Mouse (Mus musculus) forebrain, postnatal 0 days (tissue): ENCODE measurements around the gene Sirt5. TPM values are rescaled to one million over a fixed set of nuclear protein-coding genes. Genes with fewer than 3 reads are reported as not detected.

Source experiments
- ATAC-seq: fragments of 200-750 bp; cut with Nextera tagmentation; 2 replicates; pipeline ENCODE4 v1.8.0; 2017; ENCODE audit warnings: mild to moderate bottlenecking, moderate library complexity
- DNase-seq: peaks from one replicate; pipeline ENCODE4 v3.0.0-alpha.2; 2015
- H3K27ac ChIP-seq: fragments of 300-500 bp; sonication (generic); 2 replicates; pipeline ENCODE4 v1.5.1; 2014; ENCODE audit warnings: low read depth, mild to moderate bottlenecking, antibody characterized with exemption, low read length, moderate library complexity, mixed read lengths
- H3K27me3 ChIP-seq: fragments of 300-500 bp; sonication (generic); 2 replicates; pipeline ENCODE4 v1.6.1; 2014; ENCODE audit warnings: mild to moderate bottlenecking, low read length, mixed read lengths; ENCODE audit not compliant: insufficient read depth
- H3K36me3 ChIP-seq: fragments of 300-500 bp; sonication (generic); 2 replicates; pipeline ENCODE4 v1.6.1; 2014; ENCODE audit warnings: mild to moderate bottlenecking, moderate library complexity; ENCODE audit not compliant: insufficient read depth
- H3K4me1 ChIP-seq: fragments of 300-500 bp; sonication (generic); 2 replicates; pipeline ENCODE4 v1.6.1; 2014; ENCODE audit warnings: antibody characterized with exemption; ENCODE audit not compliant: insufficient read depth
- H3K4me2 ChIP-seq: fragments of 300-500 bp; sonication (generic); 2 replicates; pipeline ENCODE4 v1.6.1; 2014; ENCODE audit warnings: low read depth, mild to moderate bottlenecking, moderate library complexity
- H3K4me3 ChIP-seq: fragments of 300-500 bp; sonication (generic); 2 replicates; pipeline ENCODE4 v1.5.1; 2014; ENCODE audit warnings: low read depth, low read length, mixed read lengths
- H3K9ac ChIP-seq: fragments of 300-500 bp; sonication (generic); 2 replicates; pipeline ENCODE4 v1.6.1; 2014; ENCODE audit warnings: mild to moderate bottlenecking
- H3K9me3 ChIP-seq: fragments of 300-500 bp; sonication (generic); 2 replicates; pipeline ENCODE4 v1.6.1; 2016; ENCODE audit warnings: low read length
- CTCF ChIP-seq: sonication (generic); IDR thresholded peaks from 2 replicates; pipeline ENCODE4 v1.5.1; 2016; ENCODE audit warnings: antibody characterized with exemption, control low read depth, low read depth
- WGBS: fragments of 180-500 bp; shearing (Covaris S2); extraction: QIAGEN DNeasy Blood & Tissue Kit; methylation state at CpG from one replicate; pipeline ENCODE4 v1.1.7; 2014; 5-methylcytosine and 5-hydroxymethylcytosine counted together
- polyA plus RNA-seq: library from polyadenylated mRNA; unstranded; fragments of >200 nt; fragmentation: Nextera tagmentation; extraction: Ambion mirVana; gene quantifications from 2 replicates; pipeline ENCODE4 v1.2.1, GENCODE M21; 2015
- total RNA-seq: library from RNA; depleted of rRNA; stranded (reverse); fragments of >200 nt; gene quantifications from 2 replicates; pipeline ENCODE4 v1.2.3, GENCODE M21; 2014

Sirt5 gene
- total and polyA plus RNA-seq, 2 experiments from 2014 or later: 22.7 to 26.8 TPM

- 84% methylated on average over 12 of the region's 12 CpGs for WGBS
- TF ChIP-seq CTCF: no peak
- DNase-seq: no peak
Measured at GRCm38 (mm10) chr13:43354362-43354761, 10.9 kb upstream of the Sirt5 start.

DNA sequence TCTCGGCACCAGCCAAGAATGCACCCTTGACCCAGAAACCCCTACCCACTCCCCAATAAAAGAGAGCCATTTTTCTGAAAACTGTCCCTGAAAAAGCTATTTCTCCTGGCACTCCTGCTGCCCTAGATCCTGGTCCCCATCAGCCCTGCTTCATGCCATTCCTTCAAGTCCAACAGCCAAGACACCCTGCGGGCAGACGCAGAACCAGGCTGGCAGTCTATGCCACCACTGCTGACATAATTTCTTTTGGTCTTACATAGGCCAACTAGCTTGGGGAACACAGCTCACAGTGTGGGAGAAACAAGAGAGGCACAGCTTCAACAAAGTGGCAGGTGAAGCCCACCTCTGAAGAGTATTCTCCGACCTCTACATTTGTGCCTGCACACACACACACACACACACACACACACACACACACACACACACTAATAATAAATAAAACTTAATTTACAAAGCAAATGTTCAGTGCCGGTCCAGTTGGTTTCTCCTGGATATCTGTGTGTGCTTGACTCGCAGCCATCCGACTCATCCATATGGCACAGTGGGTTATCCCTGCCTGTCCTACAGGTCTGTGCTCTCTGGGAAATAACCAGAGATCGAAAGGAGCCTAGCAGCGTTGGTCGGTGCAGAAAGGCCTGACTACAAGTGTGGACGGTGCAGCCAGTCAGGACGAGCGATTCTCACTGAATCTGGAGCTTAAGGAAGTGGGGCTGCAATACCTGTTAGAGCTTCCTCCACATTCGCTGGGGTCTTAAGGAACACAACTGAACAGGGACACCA lies 8.8 kb upstream of the Sirt5 start:
- Histone ChIP-seq H3K4me3 (no peak overlapping the region), H3K9me3 (no peaks in the 10 kb centered on the region), H3K4me2 (no peak overlapping the region), H3K9ac (no peak overlapping the region), H3K36me3 (no peaks in the 10 kb centered on the region), H3K4me1 (no peaks in the 10 kb centered on the region), H3K27ac (no peak overlapping the region), H3K27me3 (no peaks in the 10 kb centered on the region)
- ATAC-seq (no peak), DNase-seq (no peak)
- TF ChIP-seq CTCF: no peak
- WGBS: 86% methylated on average over 14 of the region's 14 CpGs

More at GRCm38 (mm10) chr13:43354362-43354761, 10.9 kb upstream of the Sirt5 start:
- no peak overlapping the region for H3K4me2 ChIP-seq
- H3K27me3 ChIP-seq: no peaks in the 10 kb centered on the region
- H3K4me1 ChIP-seq: no peaks in the 10 kb centered on the region
- H3K9ac ChIP-seq: no peak overlapping the region
- H3K36me3 ChIP-seq: no peaks in the 10 kb centered on the region
- H3K9me3 ChIP-seq: no peaks in the 10 kb centered on the region
- no peak for ATAC-seq
- no peak overlapping the region for H3K27ac ChIP-seq
- no peak overlapping the region for H3K4me3 ChIP-seq

DNA sequence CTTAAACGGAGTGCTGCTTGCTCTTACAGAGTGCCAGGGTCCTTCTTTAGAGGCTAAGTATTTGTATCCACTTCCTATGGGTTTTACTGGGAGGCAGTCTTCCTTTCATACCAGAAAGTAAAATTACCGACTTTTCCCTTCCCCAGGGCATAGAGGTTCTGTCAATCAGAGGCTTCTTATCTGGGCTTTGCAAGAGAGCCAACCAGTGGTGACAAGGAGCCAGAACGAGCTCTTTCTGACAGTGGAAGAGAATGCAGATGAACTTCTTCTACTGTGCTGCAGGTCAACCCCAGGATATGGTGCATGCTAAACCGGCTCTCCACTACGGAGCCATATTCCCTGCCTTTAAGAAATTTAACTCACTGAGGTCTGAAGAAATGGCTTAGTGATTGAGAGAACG lies 4.8 kb upstream of the Sirt5 start:
- no peaks in the 10 kb centered on the region for H3K4me1 ChIP-seq
- no peaks in the 10 kb centered on the region for H3K27me3 ChIP-seq
- no peak overlapping the region for H3K4me3 ChIP-seq
- H3K36me3 ChIP-seq: no peaks in the 10 kb centered on the region
- 66% methylated on average over 6 of the region's 6 CpGs for WGBS
- H3K9ac ChIP-seq: no peak overlapping the region
- ATAC-seq: no peak
- no peak for TF ChIP-seq CTCF
- no peak for DNase-seq
- no peak overlapping the region for H3K27ac ChIP-seq
- H3K4me2 ChIP-seq: no peak overlapping the region
- no peaks in the 10 kb centered on the region for H3K9me3 ChIP-seq

DNA sequence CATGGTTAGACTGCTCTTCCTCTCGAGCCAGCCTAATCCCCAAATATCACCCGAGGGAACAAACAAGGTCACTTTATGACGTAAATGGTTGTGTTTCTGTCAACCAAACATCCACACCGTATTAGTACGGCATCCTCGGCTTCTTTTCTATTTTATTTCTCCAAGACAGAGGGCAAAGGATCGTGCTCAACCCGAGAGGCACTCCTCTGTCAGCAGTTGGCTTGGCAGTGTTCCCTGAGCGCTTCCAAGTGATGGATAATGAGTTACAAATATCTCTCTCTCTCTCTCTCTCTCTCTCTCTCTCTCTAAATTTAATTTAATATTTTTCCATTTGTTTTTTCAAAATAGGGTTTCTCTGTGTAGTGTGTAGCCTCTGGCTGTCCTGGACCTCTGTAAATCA lies 2.9 kb upstream of the Sirt5 start:
- TF ChIP-seq CTCF: no peak
- DNase-seq: no peak
- WGBS: 82% methylated on average over 9 of the region's 9 CpGs

GRCm38 (mm10) chr13:43365825-43366184 lies 509 bp downstream of the Sirt5 start:
- peaks cover 6% of the 10 kb centered on the region for H3K4me1 ChIP-seq
- no peak for DNase-seq
- peak overlapping the region; percentile 65 for H3K4me3 ChIP-seq
- ATAC-seq: no peak; the same call in 1 of the 2 replicates
- H3K4me2 ChIP-seq: peak overlapping the region; percentile 84
- WGBS: 8% methylated on average over 11 of the region's 11 CpGs
- no peaks in the 10 kb centered on the region for H3K27me3 ChIP-seq
- peak overlapping the region; percentile 76 for H3K9ac ChIP-seq
- H3K36me3 ChIP-seq: peaks cover 3% of the 10 kb centered on the region
- no peak for TF ChIP-seq CTCF
- no peaks in the 10 kb centered on the region for H3K9me3 ChIP-seq
- peak overlapping the region; percentile 77 for H3K27ac ChIP-seq

More for the DNA sequence above, 2.9 kb upstream of the Sirt5 start:
- H3K36me3 ChIP-seq: no peaks in the 10 kb centered on the region
- H3K27ac ChIP-seq: no peak overlapping the region
- no peak overlapping the region for H3K9ac ChIP-seq
- ATAC-seq: no peak
- H3K27me3 ChIP-seq: no peaks in the 10 kb centered on the region
- H3K9me3 ChIP-seq: no peaks in the 10 kb centered on the region
- peaks cover 6% of the 10 kb centered on the region for H3K4me1 ChIP-seq
- H3K4me3 ChIP-seq: no peak overlapping the region
- no peak overlapping the region for H3K4me2 ChIP-seq

DNA sequence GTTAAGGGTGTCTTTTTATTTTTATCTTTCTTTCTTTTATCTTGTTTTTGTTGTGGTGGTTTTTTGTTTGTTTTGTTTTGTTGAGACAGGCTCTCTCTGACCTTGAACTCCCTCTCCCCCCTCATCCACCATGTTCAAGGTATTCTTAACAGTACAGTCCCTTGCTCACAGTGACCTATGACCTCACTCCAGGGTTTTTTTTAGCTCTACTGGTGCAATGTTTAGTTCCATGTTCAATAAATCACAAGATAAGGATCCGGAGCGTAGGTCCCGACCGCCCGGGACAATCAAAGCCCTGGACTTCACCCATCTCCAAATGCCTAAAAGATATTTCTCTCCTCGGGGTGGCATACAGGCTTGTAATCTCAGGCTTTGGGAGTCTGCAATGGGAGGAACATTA lies 4.8 kb downstream of the Sirt5 start:
- H3K9me3 ChIP-seq: no peaks in the 10 kb centered on the region
- no peak overlapping the region for H3K9ac ChIP-seq
- peaks cover 6% of the 10 kb centered on the region for H3K4me1 ChIP-seq
- no peak for DNase-seq
- H3K27ac ChIP-seq: no peak overlapping the region
- WGBS: 95% methylated on average over 6 of the region's 6 CpGs
- no peaks in the 10 kb centered on the region for H3K27me3 ChIP-seq
- peaks cover 25% of the 10 kb centered on the region for H3K36me3 ChIP-seq
- no peak for TF ChIP-seq CTCF
- ATAC-seq: no peak
- H3K4me2 ChIP-seq: no peak overlapping the region
- H3K4me3 ChIP-seq: no peak overlapping the region

- Histone ChIP-seq H3K36me3 (peaks cover 31% of the 10 kb centered on the region), H3K9me3 (no peaks in the 10 kb centered on the region), H3K27ac (no peak overlapping the region), H3K4me1 (no peaks in the 10 kb centered on the region), H3K4me2 (no peak overlapping the region), H3K9ac (no peak overlapping the region), H3K4me3 (no peak overlapping the region), H3K27me3 (no peaks in the 10 kb centered on the region)
- WGBS: 93% methylated on average over 1 of the region's 1 CpGs
- peak; percentile 34 for TF ChIP-seq CTCF
- DNase-seq (no peak), ATAC-seq (no peak)
Measured at GRCm38 (mm10) chr13:43372892-43373291, 7.6 kb downstream of the Sirt5 start.
